In the genomic region with DNA sequence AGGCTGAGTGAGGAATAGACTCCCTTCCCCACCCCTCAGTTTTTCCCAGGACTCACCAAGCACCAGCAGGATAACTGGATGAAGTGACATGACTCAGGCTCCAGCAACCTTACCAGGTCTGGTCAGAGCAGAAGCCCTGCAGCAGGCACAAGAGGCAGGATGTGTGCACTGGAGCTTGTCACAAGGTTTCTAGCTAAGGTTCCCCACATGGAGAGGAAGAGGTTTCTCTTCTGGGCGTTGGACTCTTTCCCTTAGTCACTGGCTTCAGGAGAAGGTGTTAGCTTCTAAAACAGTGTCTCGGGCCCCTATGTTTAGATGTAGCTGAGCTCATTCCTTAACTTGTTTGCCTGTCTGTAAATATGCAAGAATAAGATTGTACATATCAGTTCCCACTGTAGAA, we compare ENCODE assay signal across 15 mouse cellular contexts. TPM values are rescaled to one million over a fixed set of nuclear protein-coding genes. Genes with fewer than 3 reads are reported as not detected.
A peak's percentile ranks its signal among the peaks of the same experiment; 100 is the strongest.
DNase-seq lines count a peak whose midpoint lies in the region; ATAC-seq and TF ChIP-seq lines count a peak whose summit lies in the region.
"Had no signal": no experiment of that assay in that cellular context is flagged by ENCODE, and none has a peak within 500 bp of the region (broad histone marks: within the 10 kb centered on the region; RNA-seq: fewer than 3 reads in every experiment).

Gene Lair1, minus strand, starts transcription at position 192 of the 400 bp plus-strand sequence.

- H3K9ac ChIP-seq in lung, postnatal 0 days (replicated peaks; ENCODE audit: low read depth), result no peak within 1 kb of the TSS
- H3K9ac ChIP-seq: liver, embryonic 14.5 days had no signal

- H3K4me1 ChIP-seq in lung, postnatal 0 days (ENCODE audit: insufficient read depth, low read depth, low read length), result no peaks in the 10 kb centered on the region
- H3K4me1 ChIP-seq: heart, embryonic 10.5 days had no signal

- no peak within 1 kb of the TSS for H3K4me2 ChIP-seq in lung, postnatal 0 days (replicated peaks; ENCODE audit: low read depth, low read length)

- H3K79me2 ChIP-seq in macrophage (ENCODE audit: inconsistent target), result peaks cover 44% of the 10 kb centered on the region

- H3K27ac ChIP-seq in lung, postnatal 0 days (ENCODE audit: low read length), result no peak within 1 kb of the TSS
- peak within 1 kb of the TSS; percentile 93 for H3K27ac ChIP-seq in macrophage
- H3K27ac ChIP-seq: heart, embryonic 10.5 days; layer of hippocampus, adult 2 months; liver, embryonic 14.5 days had no signal

- WGBS in lung, postnatal 0 days, result 70% methylated on average over 2 of the region's 2 CpGs
- WGBS in macrophage (ENCODE audit: missing documents), result 0% methylated on average over 2 of the region's 2 CpGs

- H3K27me3 ChIP-seq in lung, postnatal 0 days (replicated peaks; ENCODE audit: insufficient read depth, low read length), result no peaks in the 10 kb centered on the region

- H3K4me3 ChIP-seq in lung, postnatal 0 days (ENCODE audit: low read depth, low read length), result no peak within 1 kb of the TSS
- H3K4me3 ChIP-seq in macrophage (ENCODE audit: inconsistent target), result peak within 1 kb of the TSS; percentile 52
- H3K4me3 ChIP-seq: heart, embryonic 10.5 days; layer of hippocampus, adult 2 months had no signal

- peak; percentile 10 for DNase-seq in lung, postnatal 0 days (ENCODE audit: low spot score)
- no peak for DNase-seq in lung, postnatal 14 days
- peak; percentile 55 for DNase-seq in brain, adult 2 months (ENCODE audit: low read depth, low spot score)
- peak; percentile 41 for DNase-seq in thymus, postnatal 25 days
- no peak for DNase-seq in adrenal gland, adult (ENCODE audit: inconsistent age in 2 of 2, low spot score in 1 of 2)
- DNase-seq in embryo, embryonic 10 days (ENCODE audit: low spot score), result no peak
- no peak for DNase-seq in urinary bladder, postnatal 25 days (ENCODE audit: low spot score)
- DNase-seq: adrenal gland, postnatal 25 days had no signal

- TF ChIP-seq EP300 in lung, postnatal 0 days (IDR thresholded peaks at IDR 0.05), result no peak

- H3K9me3 ChIP-seq in lung, postnatal 0 days (ENCODE audit: low read length), result no peaks in the 10 kb centered on the region
- H3K9me3 ChIP-seq: heart, embryonic 10.5 days had no signal

- no peak for TF ChIP-seq CTCF in lung, postnatal 0 days (IDR thresholded peaks at IDR 0.05)

- ATAC-seq in lung, postnatal 0 days, result no peak
- ATAC-seq: forebrain, embryonic 14.5 days; hindbrain, embryonic 16.5 days; midbrain, embryonic 16.5 days had no signal

- H3K36me3 ChIP-seq in lung, postnatal 0 days (ENCODE audit: insufficient read depth, low read length), result no peaks in the 10 kb centered on the region
- H3K36me3 ChIP-seq in macrophage (ENCODE audit: inconsistent target), result no peaks in the 10 kb centered on the region
- H3K36me3 ChIP-seq: heart, embryonic 10.5 days had no signal

RNA-seq across cellular contexts. Expression of gene Lair1, which starts in this region (rescaled TPM):
- polyA plus RNA-seq in lung, postnatal 0 days (2015; fragmentation: Nextera tagmentation; extraction: Ambion mirVana), result 2.1 and 2.2 TPM in 2 replicates
- total RNA-seq in macrophage (2018; cell fraction: chromatin; rRNA removed), result 100 to 1,000 TPM in 22 of 26 experiments, 10 to 100 TPM in 2, 1 to 10 TPM in 2; 5.9 to 350 (median 185) TPM
- total RNA-seq in macrophage (2018; cell fraction: cytosol; rRNA removed), result 100 to 1,000 TPM in 18 of 26 experiments, 10 to 100 TPM in 8; 78.5 to 181 (median 132) TPM
- total RNA-seq in macrophage (2018; cell fraction: nucleus; rRNA removed), result 100 to 1,000 TPM in 21 of 26 experiments, 10 to 100 TPM in 5; 31.0 to 247 (median 159) TPM
- 82.7 to 150 TPM (median 135 TPM) in 3 replicates for polyA plus RNA-seq in macrophage (2018)

Comparison
In these comparisons a context has a peak if more than half of its experiments do, and no peak if none do; other contexts are left out.
1. RNA of gene Lair1 (polyA plus RNA-seq): 82.7 to 150 TPM in macrophage; 2.1 to 2.2 TPM in lung, postnatal 0 days; every median in the first group is over 10 times any median in the second.
2. DNase-seq: peak in lung, postnatal 0 days (single experiment), brain, adult 2 months (single experiment) and thymus, postnatal 25 days (single experiment); none in lung, postnatal 14 days (single experiment), adrenal gland, adult (0 of 2), embryo, embryonic 10 days (single experiment) and urinary bladder, postnatal 25 days (single experiment).